Mouse (Mus musculus): ENCODE results near the gene Ppp1r36.

DNA sequence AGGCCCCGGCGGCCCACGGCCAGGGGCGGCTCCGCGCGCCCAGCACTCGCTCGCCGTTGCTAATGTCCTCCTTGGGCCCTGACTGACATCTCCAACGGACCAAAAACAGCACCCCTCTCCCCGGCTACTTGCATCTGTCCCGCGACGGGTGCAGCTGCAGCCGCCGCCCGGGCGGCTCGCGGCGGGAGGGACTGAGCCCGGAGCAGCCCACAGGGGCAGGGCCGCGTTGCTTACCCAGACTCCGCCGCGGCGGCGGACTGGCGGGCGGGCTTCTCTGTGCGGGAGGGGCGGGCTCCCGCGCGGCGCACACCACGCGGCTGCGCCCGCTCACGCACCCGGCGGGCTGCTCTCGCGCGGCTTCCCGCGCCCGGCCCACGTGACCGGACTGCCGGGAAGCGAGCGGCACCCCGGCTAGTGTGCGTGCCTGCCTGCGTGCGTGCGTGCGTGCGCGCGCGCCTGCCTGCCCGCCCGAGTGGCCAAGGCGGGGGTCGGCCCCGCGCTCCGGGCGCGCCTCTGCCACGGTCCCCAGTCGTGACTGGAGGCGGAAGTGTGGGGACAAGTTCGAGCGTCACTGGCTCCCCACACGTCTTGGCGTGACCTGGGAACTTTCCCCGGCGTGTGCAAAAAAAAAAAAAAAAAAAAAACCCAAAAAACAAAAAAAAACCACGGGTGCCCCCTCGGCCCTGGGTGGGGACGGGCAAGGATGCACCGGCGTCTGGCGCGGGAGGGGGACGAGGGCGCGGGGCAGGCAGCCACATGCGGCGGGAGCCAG lies 47.9 kb upstream of the Ppp1r36 start, which contains the start of gene Zbtb25:
- TF ChIP-seq TAL1 (IDR thresholded peaks at IDR 0.05; ENCODE audit: low read length) (no peak), GATA1 (IDR thresholded peaks at IDR 0.05; ENCODE audit: low read length) (no peak)

Data from erythroblast, embryonic 14.5 days (primary cell).